9 mouse cellular contexts compared by ENCODE assay signal in genomic region chr8:13208627-13209355, GRCm38 (mm10). TPM values are rescaled to one million over a fixed set of nuclear protein-coding genes. Genes with fewer than 3 reads are reported as not detected.
DNase-seq lines count a peak whose midpoint lies in the region; ATAC-seq and TF ChIP-seq lines count a peak whose summit lies in the region.
"Had no signal": no experiment of that assay in that cellular context is flagged by ENCODE, and none has a peak within 500 bp of the region (broad histone marks: within the 10 kb centered on the region; RNA-seq: fewer than 3 reads in every experiment).

No protein-coding gene starts in this region.

- peaks cover 10 to 25% of the 10 kb centered on the region in 2 experiments for H3K4me1 ChIP-seq in CH12.LX (ENCODE audit: control insufficient read depth in 1 of 2, insufficient read depth in 2 of 2)
- peaks cover 3% of the 10 kb centered on the region; the same call in 1 of the 2 replicates for H3K4me1 ChIP-seq in liver, adult 2 months (ENCODE audit: control insufficient read depth, insufficient read depth, low read length)

- dilution Hi-C loops in CH12.LX (cut with MboI; ENCODE audit: extremely low pct_ligation_motif_present, extremely low pct_unique_long_range_greater_than_20kb, low sequenced_read_pairs) = no loop called here

- peaks cover 78% of the 10 kb centered on the region for H3K27me3 ChIP-seq in CH12.LX (replicated peaks)
- H3K27me3 ChIP-seq in liver, adult 2 months (ENCODE audit: control insufficient read depth, insufficient read depth, low read length) = no peaks in the 10 kb centered on the region
- H3K27me3 ChIP-seq: Patski had no signal

- no peak for TF ChIP-seq POLR2A in CH12.LX (IDR thresholded peaks at IDR 0.05; ENCODE audit: low read depth, low read length)
- no peak for TF ChIP-seq POLR2A in liver, adult 2 months (IDR thresholded peaks at IDR 0.05; ENCODE audit: extremely low read depth, insufficient read depth, low read length)

- no peak overlapping the region for H3K9ac ChIP-seq in CH12.LX (ENCODE audit: insufficient read depth, low read depth)
- no peak overlapping the region for H3K9ac ChIP-seq in liver, adult 2 months (ENCODE audit: low read depth, low read length)

- DNase-seq in adrenal gland, postnatal 10 days = peak; percentile 68
- no peak for DNase-seq in adrenal gland, adult 8-10 months
- DNase-seq in CH12.LX (ENCODE audit: extremely low read depth) = no peak
- peak; percentile 26 for DNase-seq in liver, adult 2 months (ENCODE audit: extremely low read depth, low read depth, low spot score)
- DNase-seq in right cerebral cortex, postnatal 4 days = no peak
- no peak for DNase-seq in cerebellum, adult 8-10 months
- no peak for DNase-seq in thymus, postnatal 25 days

- in situ Hi-C loops in CH12.LX (cut with MboI; ENCODE audit: low pct_ligation_motif_present, low pct_unique_long_range_greater_than_20kb, low sequenced_read_pairs) = loop anchor here (25.0 kb wide), 1 partner anchor 221 kb away; no protein-coding TSS in a partner anchor

- no peak overlapping the region for H3K4me2 ChIP-seq in CH12.LX (ENCODE audit: insufficient read depth, low read depth, poor library complexity, severe bottlenecking)

- TF ChIP-seq RAD21 in CH12.LX (IDR thresholded peaks at IDR 0.05; ENCODE audit: low read depth, low read length) = peak; percentile 48

- no peak for TF ChIP-seq EP300 in CH12.LX (IDR thresholded peaks at IDR 0.05; ENCODE audit: low read length)

- no peak overlapping the region for H3K4me3 ChIP-seq in CH12.LX (replicated peaks in 1 of 3; ENCODE audit: low read depth in 2 of 3, low read length in 2 of 3, poor library complexity in 1 of 3)
- H3K4me3 ChIP-seq in liver, adult 2 months (ENCODE audit: insufficient read depth, low read depth, low read length) = no peak overlapping the region

- ATAC-seq in erythroid progenitor cell, adult 5-6 weeks (replicated peaks; ENCODE audit: low FRiP score, poor library complexity, severe bottlenecking) = peak; percentile 78
- ATAC-seq: Patski had no signal

- no peak overlapping the region for H3K27ac ChIP-seq in CH12.LX (ENCODE audit: insufficient read depth, low read depth)
- no peak overlapping the region for H3K27ac ChIP-seq in liver, adult 2 months (replicated peaks; ENCODE audit: insufficient read depth, low read depth, low read length)

- peak in 1 of 2 experiments; percentile 53; a peak in 2 of 4 replicates for TF ChIP-seq CTCF in CH12.LX (conservative IDR thresholded peaks at IDR 0.05 in 1 of 2, IDR thresholded peaks at IDR 0.05 in 1 of 2; ENCODE audit: low read depth in 2 of 2, low read length in 2 of 2)
- TF ChIP-seq CTCF in liver, adult 2 months (IDR thresholded peaks at IDR 0.05; ENCODE audit: low read depth, low read length) = peak; percentile 44; the same call in 1 of the 2 replicates

- H3K79me2 ChIP-seq in CH12.LX (replicated peaks; ENCODE audit: control insufficient read depth, extremely low read depth, insufficient read depth, poor library complexity, severe bottlenecking) = no peaks in the 10 kb centered on the region
- H3K79me2 ChIP-seq in liver, adult 2 months (ENCODE audit: control insufficient read depth, insufficient read depth, low read length) = no peaks in the 10 kb centered on the region

- H3K36me3 ChIP-seq in CH12.LX (replicated peaks in 1 of 2; ENCODE audit: control insufficient read depth in 1 of 2, insufficient read depth in 1 of 2, low read length in 1 of 2) = no peaks in the 10 kb centered on the region
- no peaks in the 10 kb centered on the region for H3K36me3 ChIP-seq in liver, adult 2 months (ENCODE audit: control insufficient read depth, insufficient read depth, low read length)

- 32% methylated on average over 6 of the region's 6 CpGs for WGBS in liver, adult 2 months

- peaks cover 6% of the 10 kb centered on the region for H3K9me3 ChIP-seq in CH12.LX (replicated peaks; ENCODE audit: low read length)

TF ChIP-seq in CH12.LX, 34 proteins besides CTCF, POLR2A, EP300 and RAD21:
- TF ChIP-seq SMC3 (IDR thresholded peaks at IDR 0.05; ENCODE audit: low read depth, low read length) (peak; percentile 32), ELF1 (IDR thresholded peaks at IDR 0.05; ENCODE audit: low read depth, low read length) (no peak)
TF ChIP-seq in CH12.LX: peak in this region for 1.

RNA-seq across cellular contexts. Expression of gene Grtp1, which starts 8.4 kb away (rescaled TPM):
- total RNA-seq in adrenal gland, postnatal 10 days (2021) = 10 to 100 TPM; 10.3 to 13.4 TPM
- total RNA-seq in adrenal gland, adult 8-10 months (2022) = 10 to 100 TPM; 15.0 to 30.3 (median 18.9) TPM
- total RNA-seq in CH12.LX (2012; rRNA removed) (0.04 TPM in 2 replicates), CH12.LX (2014; rRNA removed) (not detected in 2 replicates)
- polyA plus RNA-seq in CH12.LX (2012; ENCODE audit: insufficient read length, low read depth) = 0.13 and 0.19 TPM in 2 replicates
- total RNA-seq in erythroid progenitor cell, adult 5-6 weeks (2015; ENCODE audit: low replicate concordance) = 5.0 and 6.3 TPM in 2 replicates
- 3.5 and 8.6 TPM in 2 replicates for total RNA-seq in erythroid progenitor cell, adult 5-6 weeks (2017; ENCODE audit: low replicate concordance)
- total RNA-seq in liver, adult 2 months (2014; rRNA removed) = 25.3 and 25.5 TPM in 2 replicates
- 28.3 and 30.3 TPM in 2 replicates for polyA plus RNA-seq in liver, adult 2 months (2012; rRNA removed)

RNA-seq across cellular contexts. Expression of gene Adprhl1, which starts 45.2 kb away (rescaled TPM):
- total RNA-seq in adrenal gland, postnatal 10 days (2021) = 1 to 10 TPM; 2.2 to 9.3 TPM
- total RNA-seq in adrenal gland, adult 8-10 months (2022) = 1 to 10 TPM in 3 of 4 experiments, under 1 TPM in 1; 0.34 to 3.9 (median 1.6) TPM
- total RNA-seq in CH12.LX (2012; rRNA removed) = not detected in 2 replicates
- total RNA-seq in CH12.LX (2014; rRNA removed) = not detected in 2 replicates
- polyA plus RNA-seq in CH12.LX (2012; ENCODE audit: insufficient read length, low read depth) = not detected in 2 replicates
- total RNA-seq in erythroid progenitor cell, adult 5-6 weeks (2015; ENCODE audit: low replicate concordance) = not detected in 2 replicates
- 3.7 TPM in 1 of 2 replicates, not detected in the other for total RNA-seq in erythroid progenitor cell, adult 5-6 weeks (2017; ENCODE audit: low replicate concordance)
- 0.74 TPM in 1 of 2 replicates, not detected in the other for total RNA-seq in liver, adult 2 months (2014; rRNA removed)
- not detected in 2 replicates for polyA plus RNA-seq in liver, adult 2 months (2012; rRNA removed)

RNA-seq across cellular contexts. Expression of gene Lamp1, which starts 49.8 kb away (rescaled TPM):
- total RNA-seq in adrenal gland, postnatal 10 days (2021) = 100 to 1,000 TPM; 351 to 364 TPM
- total RNA-seq in adrenal gland, adult 8-10 months (2022) = 100 to 1,000 TPM; 434 to 557 (median 482) TPM
- total RNA-seq in CH12.LX (2012; rRNA removed) (67.0 and 69.4 TPM in 2 replicates), CH12.LX (2014; rRNA removed) (51.0 and 56.7 TPM in 2 replicates)
- 64.3 TPM in 2 replicates for polyA plus RNA-seq in CH12.LX (2012; ENCODE audit: insufficient read length, low read depth)
- total RNA-seq in erythroid progenitor cell, adult 5-6 weeks (2015; ENCODE audit: low replicate concordance) = 113 and 132 TPM in 2 replicates
- total RNA-seq in erythroid progenitor cell, adult 5-6 weeks (2017; ENCODE audit: low replicate concordance) = 119 TPM in 2 replicates
- 381 and 420 TPM in 2 replicates for total RNA-seq in liver, adult 2 months (2014; rRNA removed)
- polyA plus RNA-seq in liver, adult 2 months (2012; rRNA removed) = 563 and 625 TPM in 2 replicates

Comparison
In these comparisons a context has a peak if more than half of its experiments do, and no peak if none do; other contexts are left out.
1. DNase-seq: peak in adrenal gland, postnatal 10 days (single experiment) and liver, adult 2 months (single experiment); none in adrenal gland, adult 8-10 months (single experiment), CH12.LX (single experiment), right cerebral cortex, postnatal 4 days (single experiment), cerebellum, adult 8-10 months (single experiment) and thymus, postnatal 25 days (single experiment).
2. RNA of gene Grtp1, which starts 8.4 kb away (total RNA-seq): 25.3 to 25.5 TPM in liver, adult 2 months, 15.0 to 30.3 TPM in adrenal gland, adult 8-10 months, 10.3 to 13.4 TPM in adrenal gland, postnatal 10 days and 3.5 to 8.6 TPM in erythroid progenitor cell, adult 5-6 weeks; 0.04 TPM in CH12.LX; every median in the first group is over 4 times any median in the second.